Mouse (Mus musculus) liver, embryonic 16.5 days (tissue): ENCODE data around the gene 3110009E18Rik. TPM values are rescaled to one million over a fixed set of nuclear protein-coding genes. Genes with fewer than 3 reads are reported as not detected.

Experiments used
- ATAC-seq: fragments of 200-750 bp; cut with Nextera tagmentation; 2 replicates; pipeline ENCODE4 v1.8.0; 2017; ENCODE audit warnings: low read depth, mild to moderate bottlenecking, moderate number of reproducible peaks, moderate library complexity
- H3K27ac ChIP-seq: fragments of 300-500 bp; sonication (generic); 2 replicates; pipeline ENCODE4 v1.5.1; 2014; ENCODE audit warnings: mild to moderate bottlenecking, low read length
- H3K27me3 ChIP-seq: fragments of 300-500 bp; sonication (generic); 2 replicates; pipeline ENCODE4 v1.6.1; 2014; ENCODE audit warnings: low read depth, low read length, mixed read lengths; ENCODE audit not compliant: control insufficient read depth, insufficient read depth
- H3K36me3 ChIP-seq: fragments of 300-500 bp; sonication (generic); 2 replicates; pipeline ENCODE4 v1.6.1; 2014; ENCODE audit warnings: mild to moderate bottlenecking; ENCODE audit not compliant: control insufficient read depth, insufficient read depth
- H3K4me1 ChIP-seq: fragments of 300-500 bp; sonication (generic); 2 replicates; pipeline ENCODE4 v1.6.1; 2014; ENCODE audit warnings: low read depth, low read length, mixed read lengths; ENCODE audit not compliant: control insufficient read depth
- H3K4me2 ChIP-seq: fragments of 300-500 bp; sonication (generic); 2 replicates; pipeline ENCODE4 v1.6.1; 2014; ENCODE audit warnings: low read depth, low read length, mixed read lengths
- H3K4me3 ChIP-seq: fragments of 300-500 bp; sonication (generic); 2 replicates; pipeline ENCODE4 v1.5.1; 2014; ENCODE audit warnings: low read depth, mild to moderate bottlenecking, low read length
- H3K9ac ChIP-seq: fragments of 300-500 bp; sonication (generic); 2 replicates; pipeline ENCODE4 v1.6.1; 2014; ENCODE audit warnings: low read depth, low read length
- H3K9me3 ChIP-seq: fragments of 300-500 bp; sonication (generic); replicated peaks from 2 replicates; pipeline ENCODE4 v1.6.1; 2016; ENCODE audit warnings: low read length; ENCODE audit not compliant: control insufficient read depth
- WGBS: fragments of 180-500 bp; shearing (Covaris S2); extraction: QIAGEN DNeasy Blood & Tissue Kit; methylation state at CpG from one replicate; pipeline ENCODE4 v1.1.7; 2014; ENCODE audit not compliant: insufficient replicate concordance; 5-methylcytosine and 5-hydroxymethylcytosine counted together
- polyA plus RNA-seq: library from polyadenylated mRNA; unstranded; fragments of >200 nt; fragmentation: Nextera tagmentation; extraction: Ambion mirVana; gene quantifications from 2 replicates; pipeline ENCODE4 v1.2.1, GENCODE M21; 2015

3110009E18Rik gene
- polyA plus RNA-seq, 1 experiment from 2014 or later: 4.8 TPM

GRCm38 (mm10) chr1:120115671-120116081 is 5.3 kb upstream of the 3110009E18Rik start:
- Histone ChIP-seq H3K36me3 (peaks cover 21% of the 10 kb centered on the region), H3K27me3 (no peaks in the 10 kb centered on the region), H3K4me2 (no peak overlapping the region), H3K27ac (peak overlapping the region; percentile 51; the same call in 1 of the 2 replicates), H3K9ac (no peak overlapping the region), H3K4me3 (no peak overlapping the region), H3K4me1 (peaks cover 11% of the 10 kb centered on the region), H3K9me3 (no peaks in the 10 kb centered on the region)
- ATAC-seq: no peak
- WGBS: 79% methylated on average over 9 of the region's 9 CpGs

GRCm38 (mm10) chr1:120116106-120116505 is 4.9 kb upstream of the 3110009E18Rik start:
- 73% methylated on average over 11 of the region's 11 CpGs for WGBS
- no peak overlapping the region for H3K4me3 ChIP-seq
- H3K9ac ChIP-seq: no peak overlapping the region
- peak overlapping the region; percentile 24; the same call in 1 of the 2 replicates for H3K4me2 ChIP-seq
- peaks cover 11% of the 10 kb centered on the region for H3K4me1 ChIP-seq
- ATAC-seq: peak; percentile 14; the same call in 1 of the 2 replicates
- H3K27ac ChIP-seq: peak overlapping the region; percentile 40; the same call in 1 of the 2 replicates
- H3K36me3 ChIP-seq: peaks cover 21% of the 10 kb centered on the region
- H3K9me3 ChIP-seq: no peaks in the 10 kb centered on the region
- H3K27me3 ChIP-seq: no peaks in the 10 kb centered on the region

GRCm38 (mm10) chr1:120118854-120119253 is 2.1 kb upstream of the 3110009E18Rik start:
- Histone ChIP-seq H3K4me1 (peaks cover 20% of the 10 kb centered on the region), H3K27ac (peak overlapping the region; percentile 91), H3K4me3 (peak overlapping the region; percentile 68), H3K27me3 (no peaks in the 10 kb centered on the region), H3K9ac (peak overlapping the region; percentile 41; the same call in 1 of the 2 replicates), H3K36me3 (peaks cover 21% of the 10 kb centered on the region), H3K9me3 (no peaks in the 10 kb centered on the region), H3K4me2 (peak overlapping the region; percentile 96)
- ATAC-seq: no peak
- WGBS: 82% methylated on average over 2 of the region's 2 CpGs

- 64% methylated on average over 4 of the region's 4 CpGs for WGBS
- Histone ChIP-seq H3K9ac (peak overlapping the region; percentile 41), H3K27me3 (no peaks in the 10 kb centered on the region), H3K27ac (peak overlapping the region; percentile 91), H3K4me3 (peak overlapping the region; percentile 68), H3K4me2 (peak overlapping the region; percentile 96), H3K4me1 (peaks cover 20% of the 10 kb centered on the region), H3K36me3 (peaks cover 17% of the 10 kb centered on the region), H3K9me3 (no peaks in the 10 kb centered on the region)
- no peak for ATAC-seq
Observed at GRCm38 (mm10) chr1:120119389-120119788, 1.6 kb upstream of the 3110009E18Rik start.

- 6% methylated on average over 24 of the region's 24 CpGs for WGBS
- H3K9ac ChIP-seq: peak overlapping the region; percentile 78
- H3K27me3 ChIP-seq: no peaks in the 10 kb centered on the region
- peak overlapping the region; percentile 68 for H3K4me3 ChIP-seq
- ATAC-seq: peak; percentile 74
- H3K9me3 ChIP-seq: no peaks in the 10 kb centered on the region
- peaks cover 7% of the 10 kb centered on the region for H3K36me3 ChIP-seq
- H3K4me2 ChIP-seq: peak overlapping the region; percentile 96
- H3K4me1 ChIP-seq: peaks cover 22% of the 10 kb centered on the region
- H3K27ac ChIP-seq: peak overlapping the region; percentile 91
Observed at GRCm38 (mm10) chr1:120120141-120120968, 632 bp upstream of the 3110009E18Rik start.

GRCm38 (mm10) chr1:120121930-120122530 is 1.0 kb downstream of the 3110009E18Rik start:
- H3K4me2 ChIP-seq: peak overlapping the region; percentile 79
- ATAC-seq: no peak
- peak overlapping the region; percentile 68 for H3K4me3 ChIP-seq
- no peaks in the 10 kb centered on the region for H3K27me3 ChIP-seq
- H3K9ac ChIP-seq: peak overlapping the region; percentile 69
- no peaks in the 10 kb centered on the region for H3K9me3 ChIP-seq
- H3K36me3 ChIP-seq: no peaks in the 10 kb centered on the region
- 53% methylated on average over 9 of the region's 9 CpGs for WGBS
- peak overlapping the region; percentile 84 for H3K27ac ChIP-seq
- H3K4me1 ChIP-seq: peaks cover 20% of the 10 kb centered on the region

- Histone ChIP-seq H3K36me3 (no peaks in the 10 kb centered on the region), H3K27me3 (no peaks in the 10 kb centered on the region), H3K9ac (no peak overlapping the region), H3K27ac (no peak overlapping the region), H3K4me2 (no peak overlapping the region), H3K4me3 (no peak overlapping the region), H3K4me1 (peaks cover 20% of the 10 kb centered on the region), H3K9me3 (no peaks in the 10 kb centered on the region)
- 58% methylated on average over 8 of the region's 8 CpGs for WGBS
- no peak for ATAC-seq
Observed at GRCm38 (mm10) chr1:120122634-120123383, 1.8 kb downstream of the 3110009E18Rik start.

GRCm38 (mm10) chr1:120124839-120125238 is 3.9 kb downstream of the 3110009E18Rik start:
- no peaks in the 10 kb centered on the region for H3K27me3 ChIP-seq
- no peak overlapping the region for H3K4me2 ChIP-seq
- no peak for ATAC-seq
- no peak overlapping the region for H3K4me3 ChIP-seq
- 34% methylated on average over 4 of the region's 4 CpGs for WGBS
- H3K36me3 ChIP-seq: no peaks in the 10 kb centered on the region
- peaks cover 19% of the 10 kb centered on the region for H3K4me1 ChIP-seq
- H3K27ac ChIP-seq: no peak overlapping the region
- no peak overlapping the region for H3K9ac ChIP-seq
- no peaks in the 10 kb centered on the region for H3K9me3 ChIP-seq
